Mouse (Mus musculus) kidney, adult 2 months (tissue): ENCODE measurements around the gene Rps2. TPM values are rescaled to one million over a fixed set of nuclear protein-coding genes. Genes with fewer than 3 reads are reported as not detected.

Experiments used
- DNase-seq: peaks from one replicate; pipeline ENCODE4 v3.0.0; 2021
- H3K27ac ChIP-seq: fragments of 200-500 bp; 2 replicates; pipeline ENCODE4 v1.5.1; 2012; ENCODE audit warnings: low read depth, low read length, control low read depth, inconsistent platforms; ENCODE audit not compliant: insufficient read depth
- H3K27me3 ChIP-seq: fragments of 200-500 bp; replicated peaks from 2 replicates; pipeline ENCODE4 v1.6.1; 2012; ENCODE audit warnings: mild to moderate bottlenecking, moderate library complexity, low read length, inconsistent platforms; ENCODE audit not compliant: control insufficient read depth, insufficient read depth
- H3K36me3 ChIP-seq: fragments of 200-500 bp; 2 replicates; pipeline ENCODE4 v1.6.1; 2012; ENCODE audit warnings: mild to moderate bottlenecking, moderate library complexity, low read length, inconsistent platforms; ENCODE audit not compliant: control insufficient read depth, insufficient read depth
- H3K4me1 ChIP-seq: fragments of 200-500 bp; 2 replicates; pipeline ENCODE4 v1.6.1; 2011; ENCODE audit warnings: low read length; ENCODE audit not compliant: control insufficient read depth, insufficient read depth
- H3K4me3 ChIP-seq: fragments of 200-500 bp; 2 replicates; pipeline ENCODE4 v1.5.1; 2011; ENCODE audit warnings: mild to moderate bottlenecking, low read depth, low read length, control low read depth; ENCODE audit not compliant: insufficient read depth
- CTCF ChIP-seq: fragments of 200-500 bp; conservative IDR thresholded peaks from 2 replicates; pipeline ENCODE4 v1.5.1; 2011; ENCODE audit warnings: low read depth, mild to moderate bottlenecking, control low read depth, low read length, moderate library complexity, mixed read lengths; ENCODE audit not compliant: insufficient read depth, insufficient read length
- POLR2A ChIP-seq: fragments of 200-500 bp; IDR thresholded peaks from one replicate; pipeline ENCODE4 v1.6.1; 2011; ENCODE audit warnings: low read depth, low read length, control low read depth
- WGBS: fragments of 180-500 bp; shearing (Covaris S2); methylation state at CpG from one replicate; pipeline ENCODE4 v1.1.7; 2018; 5-methylcytosine and 5-hydroxymethylcytosine counted together
- polyA plus RNA-seq: library from polyadenylated mRNA; depleted of rRNA; stranded (reverse); fragments of >200 nt; gene quantifications from 2 replicates; pipeline ENCODE4 v1.2.3, GENCODE M21; 2012

The Rps2 gene
- polyA plus RNA-seq, 1 experiment = 2,444 TPM

- WGBS = 90% methylated on average over 1 of the region's 1 CpGs
- no peaks in the 10 kb centered on the region for H3K27me3 ChIP-seq
- peaks cover 24% of the 10 kb centered on the region for H3K4me1 ChIP-seq
- H3K36me3 ChIP-seq = no peaks in the 10 kb centered on the region
- DNase-seq = no peak
- TF ChIP-seq CTCF (no peak), POLR2A (no peak)
- H3K27ac ChIP-seq = no peak overlapping the region
- H3K4me3 ChIP-seq = no peak overlapping the region
These were observed 16.6 kb downstream of the Rps2 start for GRCm38 (mm10) chr17:24734513-24734912.

- DNase-seq = no peak
- no peak for TF ChIP-seq CTCF
- TF ChIP-seq POLR2A = no peak
These were observed 17.5 kb downstream of the Rps2 start for GRCm38 (mm10) chr17:24735446-24735845.

GRCm38 (mm10) chr17:24736330-24737051 is 18.6 kb downstream of the Rps2 start, which contains the start of gene Msrb1:
TSS of gene Msrb1 (plus strand) at chr17:24736642.
- Histone ChIP-seq H3K27me3 (no peaks in the 10 kb centered on the region), H3K4me3 (peak within 1 kb of the TSS; percentile 75), H3K27ac (peak within 1 kb of the TSS; percentile 80), H3K4me1 (peaks cover 24% of the 10 kb centered on the region), H3K36me3 (no peaks in the 10 kb centered on the region)
- peak; percentile 99 for DNase-seq
- 1% methylated on average over 29 of the region's 29 CpGs for WGBS
- TF ChIP-seq POLR2A (peak; percentile 96), CTCF (no peak)

More at GRCm38 (mm10) chr17:24735446-24735845, 17.5 kb downstream of the Rps2 start:
- H3K4me3 ChIP-seq = no peak overlapping the region
- H3K27me3 ChIP-seq = no peaks in the 10 kb centered on the region
- H3K4me1 ChIP-seq = peaks cover 24% of the 10 kb centered on the region
- H3K36me3 ChIP-seq = no peaks in the 10 kb centered on the region
- no peak overlapping the region for H3K27ac ChIP-seq
- 91% methylated on average over 7 of the region's 7 CpGs for WGBS

- 15% methylated on average over 8 of the region's 8 CpGs for WGBS
- Histone ChIP-seq H3K27me3 (no peaks in the 10 kb centered on the region), H3K4me3 (peak overlapping the region; percentile 75), H3K36me3 (no peaks in the 10 kb centered on the region), H3K4me1 (peaks cover 17% of the 10 kb centered on the region), H3K27ac (peak overlapping the region; percentile 37)
- DNase-seq = peak; percentile 82
- TF ChIP-seq POLR2A = no peak
- peak; percentile 44 for TF ChIP-seq CTCF
These were observed 19.4 kb downstream of the Rps2 start for GRCm38 (mm10) chr17:24737135-24737810.

- DNase-seq = peak; percentile 91
- WGBS = 51% methylated on average over 4 of the region's 4 CpGs
- Histone ChIP-seq H3K4me1 (peaks cover 9% of the 10 kb centered on the region; the same call in 1 of the 2 replicates), H3K27me3 (no peaks in the 10 kb centered on the region), H3K36me3 (no peaks in the 10 kb centered on the region), H3K27ac (peak overlapping the region; percentile 37), H3K4me3 (no peak overlapping the region)
- no peak for TF ChIP-seq POLR2A
- TF ChIP-seq CTCF = no peak
These were observed 20.3 kb downstream of the Rps2 start for GRCm38 (mm10) chr17:24738238-24738637.

GRCm38 (mm10) chr17:24739926-24740325 is 22.0 kb downstream of the Rps2 start:
- DNase-seq = no peak
- Histone ChIP-seq H3K27me3 (no peaks in the 10 kb centered on the region), H3K36me3 (no peaks in the 10 kb centered on the region), H3K4me1 (peaks cover 9% of the 10 kb centered on the region; the same call in 1 of the 2 replicates), H3K4me3 (no peak overlapping the region), H3K27ac (no peak overlapping the region)
- no peak for TF ChIP-seq POLR2A
- TF ChIP-seq CTCF = no peak
- 87% methylated on average over 8 of the region's 8 CpGs for WGBS

GRCm38 (mm10) chr17:24742307-24742706 is 24.4 kb downstream of the Rps2 start:
- WGBS = 38% methylated on average over 8 of the region's 8 CpGs
- no peak overlapping the region for H3K4me3 ChIP-seq

More at GRCm38 (mm10) chr17:24742307-24742706, 24.4 kb downstream of the Rps2 start:
- DNase-seq = peak; percentile 68
- Histone ChIP-seq H3K36me3 (no peaks in the 10 kb centered on the region), H3K27me3 (no peaks in the 10 kb centered on the region), H3K27ac (no peak overlapping the region), H3K4me1 (0 out of 2 replicates have a peak, but pooled peaks cover 6% of the 10 kb centered on the region)
- no peak for TF ChIP-seq CTCF
- no peak for TF ChIP-seq POLR2A
